Mouse (Mus musculus) adipocyte (in vitro differentiated cells): ENCODE results near the gene Mitd1.
A peak's percentile ranks its signal among the peaks of the same experiment; 100 is the strongest.

ENCODE experiments used
- DNase-seq: peaks from one replicate; pipeline ENCODE4 v3.0.0-alpha.2; 2016; ENCODE audit warnings: low spot score

Mitd1 gene

DNA sequence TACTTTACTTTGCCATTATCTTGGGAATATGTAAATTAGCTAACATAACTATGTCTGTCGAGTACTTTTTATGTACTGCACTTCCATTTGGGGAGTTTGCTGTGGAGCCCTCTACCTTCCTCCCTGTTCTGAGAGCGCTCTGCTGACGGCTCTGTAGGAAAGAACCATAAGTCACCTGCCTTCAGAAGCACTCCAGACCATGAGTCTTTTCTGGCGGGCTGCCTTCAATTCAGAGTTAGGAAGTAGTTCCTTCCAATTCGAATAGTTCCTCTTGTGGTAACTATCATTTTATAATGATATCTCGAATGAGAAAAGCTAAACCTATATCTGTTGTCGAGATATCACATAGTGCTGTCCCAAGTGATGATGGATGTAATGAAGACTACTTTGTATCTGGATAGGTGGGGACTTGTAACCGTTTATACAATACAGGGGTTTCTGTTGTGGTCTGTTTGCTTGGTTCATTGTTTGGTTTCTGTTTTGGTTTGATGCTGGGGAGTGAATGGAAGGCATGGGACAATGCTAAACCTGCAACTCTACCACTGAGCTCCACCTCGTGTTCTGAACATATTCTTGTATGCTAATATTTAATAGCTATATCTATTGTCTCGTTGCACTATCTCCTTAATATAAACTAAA is 22.4 kb downstream of the Mitd1 start:
- DNase-seq: no peak

- peak; percentile 71 for DNase-seq
Measured at GRCm38 (mm10) chr1:37867056-37867455, 23.2 kb downstream of the Mitd1 start.

- peak; percentile 32 for DNase-seq
Measured at GRCm38 (mm10) chr1:37866286-37866685, 23.9 kb downstream of the Mitd1 start, which contains the start of gene Tsga10. Gene Tsga10 (minus strand): TSS chr1:37866429.

- DNase-seq: no peak
Measured at GRCm38 (mm10) chr1:37865401-37866215, 24.6 kb downstream of the Mitd1 start.

- DNase-seq: peak; percentile 99
Measured at GRCm38 (mm10) chr1:37864511-37865400, 25.5 kb downstream of the Mitd1 start.

GRCm38 (mm10) chr1:37850696-37851095 is 39.5 kb downstream of the Mitd1 start:
- no peak for DNase-seq

DNA sequence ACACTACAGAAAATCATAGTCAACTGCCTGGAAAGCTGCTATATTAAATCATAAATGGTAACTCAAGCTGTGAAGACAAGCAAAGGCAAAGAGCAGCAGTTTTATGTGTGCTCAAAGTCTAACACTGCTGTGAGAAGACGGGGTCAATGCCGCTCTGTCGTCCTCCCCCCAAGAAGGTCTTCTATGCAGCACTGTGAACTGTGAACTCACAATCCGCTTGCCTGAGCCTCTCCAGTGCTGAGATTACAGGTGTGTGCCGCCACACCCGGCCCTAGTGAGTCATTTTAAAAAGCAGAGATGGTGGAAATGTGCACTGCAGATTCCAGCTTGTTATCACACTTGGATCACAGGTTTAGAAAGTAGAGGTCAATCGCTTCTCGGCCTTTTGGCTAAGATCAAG is 43.3 kb downstream of the Mitd1 start:
- no peak for DNase-seq

GRCm38 (mm10) chr1:37831681-37832080 is 58.5 kb downstream of the Mitd1 start:
- no peak for DNase-seq
